Mouse (Mus musculus) neural tube, embryonic 15.5 days (tissue): ENCODE measurements at regions not wholly inside any gene's neighbourhood (a gene's known extent, or its start where the extent isn't known, plus 50 kb on each side); places are given as distances from the start of the nearest gene placed in this dataset.
A peak's percentile ranks its signal among the peaks of the same experiment; 100 is the strongest.

Experiments
- ATAC-seq: fragments of 200-750 bp; cut with Nextera tagmentation; 2 replicates; pipeline ENCODE4 v1.8.0; 2017; ENCODE audit warnings: mild to moderate bottlenecking, moderate TSS enrichment, moderate library complexity; ENCODE audit not compliant: low FRiP score
- H3K27ac ChIP-seq: fragments of 300-500 bp; sonication (generic); replicated peaks from 2 replicates; pipeline ENCODE4 v1.5.1; 2015; ENCODE audit warnings: mild to moderate bottlenecking, inconsistent platforms
- H3K27me3 ChIP-seq: fragments of 300-500 bp; sonication (generic); replicated peaks from 2 replicates; pipeline ENCODE4 v1.6.1; 2015; ENCODE audit warnings: inconsistent platforms
- H3K36me3 ChIP-seq: fragments of 300-500 bp; sonication (generic); 2 replicates; pipeline ENCODE4 v1.6.1; 2015; ENCODE audit warnings: inconsistent platforms
- H3K4me1 ChIP-seq: fragments of 300-500 bp; sonication (generic); 2 replicates; pipeline ENCODE4 v1.6.1; 2015; ENCODE audit warnings: inconsistent platforms
- H3K4me2 ChIP-seq: fragments of 300-500 bp; sonication (generic); 2 replicates; pipeline ENCODE4 v1.6.1; 2015; ENCODE audit warnings: inconsistent platforms, mild to moderate bottlenecking, moderate library complexity
- H3K4me3 ChIP-seq: fragments of 300-500 bp; sonication (generic); replicated peaks from 2 replicates; pipeline ENCODE4 v1.5.1; 2015; ENCODE audit warnings: mild to moderate bottlenecking, inconsistent platforms
- H3K9ac ChIP-seq: fragments of 300-500 bp; sonication (generic); replicated peaks from 2 replicates; pipeline ENCODE4 v1.6.1; 2015; ENCODE audit warnings: mild to moderate bottlenecking, inconsistent platforms
- H3K9me3 ChIP-seq: fragments of 300-500 bp; sonication (generic); replicated peaks from 2 replicates; pipeline ENCODE4 v1.6.1; 2016; ENCODE audit warnings: inconsistent platforms
- WGBS: fragments of 180-500 bp; shearing (Covaris S2); methylation state at CpG from one replicate; pipeline ENCODE4 v1.1.7; 2015; ENCODE audit warnings: mixed read lengths; 5-methylcytosine and 5-hydroxymethylcytosine counted together

- Histone ChIP-seq H3K4me3 (no peak overlapping the region), H3K4me2 (no peak overlapping the region), H3K9me3 (no peaks in the 10 kb centered on the region), H3K9ac (no peak overlapping the region), H3K27ac (no peak overlapping the region), H3K4me1 (no peaks in the 10 kb centered on the region), H3K27me3 (no peaks in the 10 kb centered on the region), H3K36me3 (no peaks in the 10 kb centered on the region)
- 82% methylated on average over 13 of the region's 15 CpGs for WGBS
- no peak; the same call in 1 of the 2 replicates for ATAC-seq
Observed at GRCm38 (mm10) chr13:16100253-16100652, 88.6 kb downstream of the Inhba start.

GRCm38 (mm10) chr13:16114837-16115236 lies 103.2 kb downstream of the Inhba start:
- H3K4me2 ChIP-seq = no peak overlapping the region
- H3K27me3 ChIP-seq = no peaks in the 10 kb centered on the region
- H3K4me3 ChIP-seq = no peak overlapping the region
- H3K9me3 ChIP-seq = no peaks in the 10 kb centered on the region
- no peak overlapping the region for H3K9ac ChIP-seq
- no peak for ATAC-seq
- no peaks in the 10 kb centered on the region for H3K4me1 ChIP-seq
- no peak overlapping the region for H3K27ac ChIP-seq
- WGBS = 81% methylated on average over 2 of the region's 2 CpGs
- no peaks in the 10 kb centered on the region for H3K36me3 ChIP-seq

- no peaks in the 10 kb centered on the region for H3K36me3 ChIP-seq
- no peaks in the 10 kb centered on the region for H3K27me3 ChIP-seq
- no peak overlapping the region for H3K27ac ChIP-seq
- H3K4me1 ChIP-seq = no peaks in the 10 kb centered on the region
- H3K4me3 ChIP-seq = no peak overlapping the region
- H3K9me3 ChIP-seq = no peaks in the 10 kb centered on the region
- ATAC-seq = no peak
- H3K9ac ChIP-seq = no peak overlapping the region
- no peak overlapping the region for H3K4me2 ChIP-seq
Observed at GRCm38 (mm10) chr13:16146686-16147085, 135.0 kb downstream of the Inhba start.

GRCm38 (mm10) chr13:16154926-16155325 lies 143.3 kb downstream of the Inhba start:
- no peak overlapping the region for H3K4me3 ChIP-seq
- H3K4me1 ChIP-seq = no peaks in the 10 kb centered on the region
- H3K27me3 ChIP-seq = no peaks in the 10 kb centered on the region
- no peak overlapping the region for H3K9ac ChIP-seq
- H3K36me3 ChIP-seq = no peaks in the 10 kb centered on the region
- no peak overlapping the region for H3K27ac ChIP-seq
- 83% methylated on average over 1 of the region's 1 CpGs for WGBS
- no peak for ATAC-seq
- H3K4me2 ChIP-seq = no peak overlapping the region
- no peaks in the 10 kb centered on the region for H3K9me3 ChIP-seq

- Histone ChIP-seq H3K4me3 (no peak overlapping the region), H3K27me3 (no peaks in the 10 kb centered on the region), H3K4me1 (no peaks in the 10 kb centered on the region), H3K9me3 (no peaks in the 10 kb centered on the region), H3K36me3 (no peaks in the 10 kb centered on the region), H3K27ac (no peak overlapping the region), H3K4me2 (no peak overlapping the region), H3K9ac (no peak overlapping the region)
- WGBS = 59% methylated on average over 5 of the region's 5 CpGs
- ATAC-seq = peak; percentile 75
Observed at GRCm38 (mm10) chr13:16165204-16165894, 153.7 kb downstream of the Inhba start.

- no peak overlapping the region for H3K4me3 ChIP-seq
- ATAC-seq = no peak
- H3K36me3 ChIP-seq = no peaks in the 10 kb centered on the region
- H3K4me2 ChIP-seq = no peak overlapping the region
- whole genome bisulfite sequencing = 95% methylated on average over 1 of the region's 1 CpGs
- no peak overlapping the region for H3K27ac ChIP-seq
- no peaks in the 10 kb centered on the region for H3K27me3 ChIP-seq
- H3K9ac ChIP-seq = no peak overlapping the region
- H3K4me1 ChIP-seq = no peaks in the 10 kb centered on the region
- no peaks in the 10 kb centered on the region for H3K9me3 ChIP-seq
Observed at GRCm38 (mm10) chr13:16196692-16197091, 185.0 kb downstream of the Inhba start.

GRCm38 (mm10) chr13:16200046-16200445 lies 188.4 kb downstream of the Inhba start:
- Histone ChIP-seq H3K27ac (no peak overlapping the region), H3K36me3 (no peaks in the 10 kb centered on the region), H3K9me3 (no peaks in the 10 kb centered on the region), H3K27me3 (no peaks in the 10 kb centered on the region), H3K4me1 (no peaks in the 10 kb centered on the region), H3K9ac (no peak overlapping the region), H3K4me2 (no peak overlapping the region), H3K4me3 (no peak overlapping the region)
- WGBS = 90% methylated on average over 1 of the region's 1 CpGs
- no peak for ATAC-seq

GRCm38 (mm10) chr13:16203147-16203546 lies 191.5 kb downstream of the Inhba start:
- ATAC-seq = peak; percentile 80
- Histone ChIP-seq H3K9me3 (no peaks in the 10 kb centered on the region), H3K4me1 (no peaks in the 10 kb centered on the region), H3K4me3 (no peak overlapping the region), H3K4me2 (no peak overlapping the region), H3K27me3 (no peaks in the 10 kb centered on the region), H3K9ac (no peak overlapping the region), H3K36me3 (no peaks in the 10 kb centered on the region), H3K27ac (no peak overlapping the region)
- WGBS = 63% methylated on average over 3 of the region's 3 CpGs

- WGBS = 95% methylated on average over 5 of the region's 5 CpGs
Observed at GRCm38 (mm10) chr13:16204097-16204496, 192.4 kb downstream of the Inhba start.

GRCm38 (mm10) chr13:16211482-16211881 lies 199.8 kb downstream of the Inhba start:
- H3K9ac ChIP-seq = no peak overlapping the region

More at GRCm38 (mm10) chr13:16204097-16204496, 192.4 kb downstream of the Inhba start:
- no peak overlapping the region for H3K27ac ChIP-seq
- no peak overlapping the region for H3K9ac ChIP-seq
- H3K4me1 ChIP-seq = no peaks in the 10 kb centered on the region
- no peak for ATAC-seq
- H3K9me3 ChIP-seq = no peaks in the 10 kb centered on the region
- H3K4me3 ChIP-seq = no peak overlapping the region
- no peak overlapping the region for H3K4me2 ChIP-seq
- H3K36me3 ChIP-seq = no peaks in the 10 kb centered on the region
- no peaks in the 10 kb centered on the region for H3K27me3 ChIP-seq

GRCm38 (mm10) chr13:16219877-16220276 lies 208.2 kb downstream of the Inhba start:
- Histone ChIP-seq H3K9me3 (no peaks in the 10 kb centered on the region), H3K27me3 (no peaks in the 10 kb centered on the region), H3K4me3 (no peak overlapping the region), H3K4me2 (no peak overlapping the region), H3K9ac (no peak overlapping the region), H3K36me3 (no peaks in the 10 kb centered on the region), H3K27ac (no peak overlapping the region), H3K4me1 (no peaks in the 10 kb centered on the region)
- no peak for ATAC-seq

More at GRCm38 (mm10) chr13:16211482-16211881, 199.8 kb downstream of the Inhba start:
- Histone ChIP-seq H3K4me3 (no peak overlapping the region), H3K27ac (no peak overlapping the region), H3K4me1 (no peaks in the 10 kb centered on the region), H3K27me3 (no peaks in the 10 kb centered on the region), H3K36me3 (no peaks in the 10 kb centered on the region), H3K9me3 (no peaks in the 10 kb centered on the region), H3K4me2 (no peak overlapping the region)
- ATAC-seq = no peak
- 84% methylated on average over 2 of the region's 2 CpGs for WGBS

GRCm38 (mm10) chr13:16222942-16223600 lies 211.4 kb downstream of the Inhba start:
- Histone ChIP-seq H3K27me3 (no peaks in the 10 kb centered on the region), H3K9ac (no peak overlapping the region), H3K4me2 (no peak overlapping the region), H3K27ac (no peak overlapping the region), H3K36me3 (no peaks in the 10 kb centered on the region), H3K4me1 (no peaks in the 10 kb centered on the region), H3K4me3 (no peak overlapping the region), H3K9me3 (no peaks in the 10 kb centered on the region)
- 81% methylated on average over 5 of the region's 5 CpGs for WGBS
- ATAC-seq = no peak
